Mouse (Mus musculus) v-Abl transformed pro-B cells (cell line): ENCODE data around the gene Ddt.

Experiments
- in situ Hi-C, 2 experiments: fragments of 400-800 bp; cut with MboI; formaldehyde crosslinking; loops; one replicate each; pipeline ENCODE4 v1.15.1; 2025; ENCODE audit not compliant: unreplicated experiment in 2 of 2

The Ddt gene

GRCm38 (mm10) chr10:75774587-75774986, 1.4 kb upstream of the Ddt start:
- in situ Hi-C loops, result no loop called here

DNA sequence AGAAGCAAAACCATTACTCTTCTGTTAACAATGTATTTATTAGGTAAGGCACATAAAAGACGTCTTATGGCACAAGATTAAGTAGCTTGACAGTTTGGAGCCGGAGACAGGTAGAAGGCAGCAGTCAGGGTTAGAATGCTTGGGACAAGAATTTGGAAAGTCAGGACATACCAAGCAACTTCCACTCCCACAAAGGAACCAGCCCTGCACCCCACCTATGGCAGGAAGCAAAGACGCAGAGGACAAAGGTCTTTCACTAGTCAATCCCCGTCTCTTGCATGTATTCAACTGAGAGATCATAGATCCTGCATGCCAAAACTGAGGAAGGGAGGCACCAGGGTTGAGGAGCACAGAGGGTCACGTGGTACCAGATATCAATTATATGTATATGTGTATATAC, 888 bp upstream of the Ddt start:
- in situ Hi-C loops, result no loop called here

DNA sequence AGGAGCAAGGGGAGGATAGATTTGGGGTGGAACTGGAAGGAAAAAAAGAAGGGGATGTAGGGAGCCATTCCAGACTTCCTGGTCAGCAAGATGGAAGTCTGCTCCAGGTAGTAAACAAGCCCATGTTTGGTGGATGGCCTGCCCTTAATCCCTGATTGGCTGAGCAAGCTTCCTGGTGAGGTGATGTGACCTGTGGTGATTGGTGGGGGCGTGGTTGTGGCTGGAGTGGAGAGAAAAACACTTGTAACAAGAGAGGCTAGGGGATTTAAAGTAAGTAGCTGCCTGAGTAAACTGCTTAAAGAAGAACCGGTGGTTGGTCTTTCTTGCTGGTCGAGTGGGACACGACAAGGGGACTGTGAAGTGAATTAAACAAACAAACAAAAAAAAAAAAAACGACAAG, 5.5 kb downstream of the Ddt start:
- in situ Hi-C loops, result loop anchor here in 1 of 2 experiments (5.0 kb wide), 2 partner anchors 65 to 175 kb away; no protein-coding TSS in a partner anchor

GRCm38 (mm10) chr10:75766856-75767255, 6.4 kb downstream of the Ddt start:
- in situ Hi-C loops, result loop anchor here in 1 of 2 experiments (5.0 kb wide), 2 partner anchors 65 to 175 kb away; no protein-coding TSS in a partner anchor

GRCm38 (mm10) chr10:75764519-75765473, 8.4 kb downstream of the Ddt start:
- in situ Hi-C loops, result loop anchor here in 1 of 2 experiments (5.0 kb wide), 2 partner anchors 68 to 172 kb away; no protein-coding TSS in a partner anchor

DNA sequence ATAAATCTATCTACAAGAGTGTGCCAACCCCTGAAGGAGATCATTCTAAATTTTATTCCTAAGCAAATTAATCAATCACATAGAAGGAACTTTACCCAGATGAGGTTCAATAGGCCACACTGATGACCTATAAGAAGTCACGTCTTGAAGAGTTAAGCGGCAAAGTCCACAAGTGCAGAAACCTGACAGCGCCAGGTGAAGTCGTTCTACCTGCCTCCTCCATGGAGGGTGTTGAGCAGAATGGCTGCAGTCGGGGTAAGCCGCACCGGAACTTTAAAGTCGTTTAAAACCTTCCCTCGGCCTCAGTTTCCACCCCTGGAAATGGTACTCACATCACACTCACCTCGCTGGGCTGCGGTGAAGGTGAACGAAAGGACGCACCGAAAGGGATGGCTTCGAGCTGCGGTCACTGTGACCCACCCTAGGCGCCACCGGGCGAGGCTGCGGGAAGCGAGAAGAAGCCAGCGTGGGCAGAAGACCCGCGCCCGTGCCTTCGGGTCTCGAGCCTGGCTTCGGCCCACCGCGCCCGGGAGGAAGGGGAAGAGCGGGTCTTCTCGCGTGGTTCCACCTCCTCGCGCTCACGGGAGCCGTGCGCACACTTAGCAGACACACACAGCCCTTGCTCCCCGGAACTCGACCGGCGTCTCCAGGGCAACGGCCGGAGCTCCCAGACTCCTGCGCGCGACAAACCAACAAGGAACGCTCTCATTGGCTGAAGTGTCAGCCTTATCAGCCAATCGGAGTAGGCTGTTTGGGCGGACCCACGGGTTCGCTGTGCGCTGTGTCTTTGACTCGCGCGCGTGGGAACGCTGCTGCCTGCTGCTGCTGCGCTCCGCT, 9.3 kb downstream of the Ddt start, which contains the start of gene Cabin1:
Gene Cabin1 (minus strand): TSS at position 660 of the 837 bp plus-strand sequence.
- in situ Hi-C loops, result no loop called here

DNA sequence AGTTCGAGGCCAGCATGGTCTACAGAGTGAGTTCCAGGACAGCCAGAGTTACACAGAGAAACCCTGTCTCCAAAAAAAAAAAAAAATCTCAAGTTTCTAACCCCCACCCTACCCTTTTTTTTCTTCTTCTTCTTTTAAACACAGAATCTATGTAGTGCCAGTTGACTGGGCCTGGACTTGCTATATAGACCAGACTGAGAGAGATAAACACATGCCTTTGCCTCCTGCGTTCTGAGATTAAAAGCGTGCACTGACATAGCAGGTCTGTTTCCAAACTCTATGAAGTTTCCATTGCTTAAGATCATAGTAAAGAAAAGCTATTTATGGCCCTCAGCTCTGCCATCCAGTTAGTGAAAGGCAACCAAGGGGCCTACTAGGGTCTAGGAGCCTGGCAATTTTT, 10.8 kb downstream of the Ddt start:
- in situ Hi-C loops, result no loop called here

- in situ Hi-C loops, result no loop called here
Observed at GRCm38 (mm10) chr10:75760311-75760710, 12.9 kb downstream of the Ddt start.

- in situ Hi-C loops, result no loop called here
Observed at GRCm38 (mm10) chr10:75756719-75757118, 16.5 kb downstream of the Ddt start.

DNA sequence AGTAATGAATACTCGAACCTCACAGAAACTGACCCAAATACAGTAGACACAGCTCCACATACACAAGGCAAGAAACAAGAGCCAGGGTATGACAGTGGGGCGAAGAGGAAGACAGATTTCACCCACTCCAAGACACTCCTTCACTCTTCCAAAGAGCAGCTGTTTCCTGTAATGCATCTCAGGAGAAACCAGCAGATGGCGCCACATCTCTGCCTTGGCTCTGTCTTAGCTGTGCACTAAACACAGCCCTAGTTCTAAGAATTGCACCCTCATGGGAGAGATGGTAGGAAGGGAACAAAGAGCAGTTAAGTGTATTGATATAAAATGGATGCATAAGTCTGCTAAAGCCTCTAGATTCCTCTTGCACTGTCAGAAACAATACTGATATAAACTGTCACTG, 29.2 kb downstream of the Ddt start:
- in situ Hi-C loops, result loop anchor here (5.0 to 25.0 kb wide), 5 partner anchors 113 to 468 kb away; partner anchors contain the start of genes Gm5134 (in 2 of the 2) and Ggt5 (in 1 of the 2)

DNA sequence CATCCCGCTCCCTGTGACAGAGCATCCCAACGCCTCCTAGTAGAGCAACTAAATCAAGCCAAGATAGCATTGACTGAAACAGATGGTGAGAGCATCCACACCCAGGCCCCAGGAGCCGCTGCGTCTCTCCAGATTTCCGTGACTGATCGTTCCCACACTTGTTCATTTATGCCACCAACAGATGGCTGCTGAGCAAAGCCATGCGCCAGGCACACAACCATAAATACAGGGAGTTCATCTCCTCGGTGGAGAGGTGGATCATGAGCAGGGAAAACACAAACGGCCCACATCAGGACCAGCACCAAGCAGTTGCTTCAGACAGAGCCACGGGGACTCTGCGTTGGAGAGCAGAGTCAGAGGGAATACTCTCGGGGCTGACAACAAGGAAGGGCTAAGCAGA, 29.8 kb downstream of the Ddt start:
- in situ Hi-C loops, result loop anchor here (5.0 to 25.0 kb wide), 5 partner anchors 114 to 469 kb away; partner anchors contain the start of genes Gm5134 (in 2 of the 2) and Ggt5 (in 1 of the 2)

- in situ Hi-C loops, result loop anchor here (5.0 to 25.0 kb wide), 5 partner anchors 116 to 471 kb away; partner anchors contain the start of genes Gm5134 (in 2 of the 2) and Ggt5 (in 1 of the 2)
Observed at GRCm38 (mm10) chr10:75740866-75741265, 32.3 kb downstream of the Ddt start.

DNA sequence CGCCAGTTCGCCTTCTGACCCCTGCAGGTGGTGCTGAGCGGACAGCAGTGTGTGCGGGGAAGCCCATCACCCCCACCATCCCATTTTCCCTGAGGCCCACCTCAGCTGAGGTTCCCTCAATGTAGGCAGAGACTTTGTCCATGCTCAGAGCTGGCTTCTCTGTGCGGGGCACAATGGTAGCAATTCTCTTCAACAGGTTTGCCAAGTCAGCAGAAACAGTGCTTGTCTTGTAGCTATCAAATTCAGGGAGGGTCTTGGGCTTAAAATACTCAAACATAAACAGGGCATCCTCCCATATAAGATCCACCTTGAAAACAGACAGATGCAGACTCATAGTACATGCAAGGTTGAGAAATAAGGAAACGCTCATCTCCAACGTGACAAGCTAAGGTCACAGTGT, 47.8 kb downstream of the Ddt start:
- in situ Hi-C loops, result loop anchor here in 1 of 2 experiments (25.0 kb wide), 1 partner anchor 487 kb away; no protein-coding TSS in a partner anchor
